Mouse (Mus musculus): ENCODE results near the gene Sptb. TPM values are rescaled to one million over a fixed set of nuclear protein-coding genes. Genes with fewer than 3 reads are reported as not detected.

Gene Sptb
- total and polyA plus RNA-seq, 3 experiments, result 17.9 to 85.1 (median 35.4) TPM

GRCm38 (mm10) chr12:76750866-76751459 lies 40.6 kb upstream of the Sptb start:
- Histone ChIP-seq H3K9ac (ENCODE audit: control insufficient read depth, low read depth, low read length, poor library complexity, severe bottlenecking) (no peak overlapping the region), H3K27ac (ENCODE audit: control insufficient read depth, low read depth, low read length) (no peak overlapping the region), H3K4me1 (ENCODE audit: control insufficient read depth in 1 of 2, insufficient read depth in 2 of 2, low read length in 2 of 2) (peaks cover 0 to 5% of the 10 kb centered on the region in 2 experiments; a peak in 2 of 4 replicates), H3K4me3 (ENCODE audit: control insufficient read depth in 1 of 2, insufficient read depth in 1 of 2, low read depth in 2 of 2, low read length in 2 of 2) (no peak overlapping the region), H3K36me3 (ENCODE audit: control insufficient read depth in 1 of 2, insufficient read depth in 2 of 2, low read length in 2 of 2) (no peaks in the 10 kb centered on the region; a peak in 1 of 4 replicates), H3K27me3 (ENCODE audit: control insufficient read depth in 1 of 2, insufficient read depth in 2 of 2, low read length in 2 of 2) (no peaks in the 10 kb centered on the region), H3K79me2 (ENCODE audit: control insufficient read depth, insufficient read depth, low read length, poor library complexity) (no peaks in the 10 kb centered on the region), H3K9me3 (replicated peaks; ENCODE audit: insufficient read depth, low read length) (no peaks in the 10 kb centered on the region)
- no peak for TF ChIP-seq ELF1 (IDR thresholded peaks at IDR 0.05; ENCODE audit: low read depth, low read length)
- no peak for TF ChIP-seq CHD2 (IDR thresholded peaks at IDR 0.05; ENCODE audit: low read length)
- TF ChIP-seq HCFC1 (IDR thresholded peaks at IDR 0.05; ENCODE audit: low read depth, low read length), result no peak
- no peak for TF ChIP-seq MAFK (IDR thresholded peaks at IDR 0.05; ENCODE audit: borderline replicate concordance, low read depth, low read length)
- TF ChIP-seq CTCF (IDR thresholded peaks at IDR 0.05 in 2 of 3, conservative IDR thresholded peaks at IDR 0.05 in 1 of 3; ENCODE audit: control insufficient read depth in 1 of 3, insufficient read depth in 1 of 3, low read depth in 2 of 3, low read length in 3 of 3, poor library complexity in 1 of 3, severe bottlenecking in 1 of 3), result no peak
- DNase-seq (ENCODE audit: low read depth, low spot score), result no peak

GRCm38 (mm10) chr12:76727955-76728354 lies 17.6 kb upstream of the Sptb start:
- TF ChIP-seq ZC3H11A (IDR thresholded peaks at IDR 0.05; ENCODE audit: low read depth, low read length) (no peak), ETS1 (IDR thresholded peaks at IDR 0.05; ENCODE audit: low read depth, low read length) (no peak), POLR2AphosphoS2 (IDR thresholded peaks at IDR 0.05; ENCODE audit: low read length) (no peak), JUND (IDR thresholded peaks at IDR 0.05; ENCODE audit: low read depth, low read length) (no peak), CTCF (IDR thresholded peaks at IDR 0.05 in 2 of 3, conservative IDR thresholded peaks at IDR 0.05 in 1 of 3; ENCODE audit: control insufficient read depth in 1 of 3, insufficient read depth in 1 of 3, low read depth in 2 of 3, low read length in 3 of 3, poor library complexity in 1 of 3, severe bottlenecking in 1 of 3) (no peak), TBP (IDR thresholded peaks at IDR 0.05; ENCODE audit: low read depth, low read length) (no peak), MAX (IDR thresholded peaks at IDR 0.05; ENCODE audit: low read length) (no peak), MYC (IDR thresholded peaks at IDR 0.05; ENCODE audit: low read depth, low read length) (no peak), BHLHE40 (IDR thresholded peaks at IDR 0.05; ENCODE audit: borderline replicate concordance, low read depth, low read length) (no peak), MYB (IDR thresholded peaks at IDR 0.05; ENCODE audit: low read depth, low read length) (no peak), MEF2A (IDR thresholded peaks at IDR 0.05; ENCODE audit: extremely low read depth, insufficient replicate concordance, low read depth, low read length, poor library complexity, severe bottlenecking) (no peak)
- H3K9me3 ChIP-seq (replicated peaks; ENCODE audit: insufficient read depth, low read length), result no peaks in the 10 kb centered on the region
- H3K36me3 ChIP-seq (ENCODE audit: control insufficient read depth in 1 of 2, insufficient read depth in 2 of 2, low read length in 2 of 2), result no peaks in the 10 kb centered on the region
- H3K27me3 ChIP-seq (ENCODE audit: control insufficient read depth in 1 of 2, insufficient read depth in 2 of 2, low read length in 2 of 2), result no peaks in the 10 kb centered on the region
- no peak overlapping the region for H3K27ac ChIP-seq (ENCODE audit: control insufficient read depth, low read depth, low read length)
- no peaks in the 10 kb centered on the region for H3K4me1 ChIP-seq (ENCODE audit: control insufficient read depth in 1 of 2, insufficient read depth in 2 of 2, low read length in 2 of 2)
- no peak overlapping the region for H3K4me3 ChIP-seq (ENCODE audit: control insufficient read depth in 1 of 2, insufficient read depth in 1 of 2, low read depth in 2 of 2, low read length in 2 of 2)
- H3K9ac ChIP-seq (ENCODE audit: control insufficient read depth, low read depth, low read length, poor library complexity, severe bottlenecking), result no peak overlapping the region
- H3K79me2 ChIP-seq (ENCODE audit: control insufficient read depth, insufficient read depth, low read length, poor library complexity), result no peaks in the 10 kb centered on the region
- DNase-seq (ENCODE audit: low read depth, low spot score), result no peak

Measured in MEL (cell line).